Mouse (Mus musculus) hindbrain, postnatal 0 days (tissue): ENCODE data around the gene Bptf. TPM values are rescaled to one million over a fixed set of nuclear protein-coding genes. Genes with fewer than 3 reads are reported as not detected.

Experiments
- ATAC-seq: fragments of 200-750 bp; cut with Nextera tagmentation; 2 replicates; pipeline ENCODE4 v1.8.0; 2017; ENCODE audit warnings: mild to moderate bottlenecking, moderate TSS enrichment, moderate library complexity
- DNase-seq: peaks from one replicate; pipeline ENCODE4 v3.0.0-alpha.2; 2015; ENCODE audit warnings: low spot score
- H3K27ac ChIP-seq: fragments of 300-500 bp; sonication (generic); 2 replicates; pipeline ENCODE4 v1.5.1; 2014; ENCODE audit warnings: mild to moderate bottlenecking
- H3K27me3 ChIP-seq: fragments of 300-500 bp; sonication (generic); 2 replicates; pipeline ENCODE4 v1.6.1; 2014; ENCODE audit warnings: low read length, mixed read lengths; ENCODE audit not compliant: insufficient read depth
- H3K36me3 ChIP-seq: fragments of 300-500 bp; sonication (generic); 2 replicates; pipeline ENCODE4 v1.6.1; 2014; ENCODE audit warnings: low read length, mixed read lengths; ENCODE audit not compliant: insufficient read depth
- H3K4me1 ChIP-seq: fragments of 300-500 bp; sonication (generic); 2 replicates; pipeline ENCODE4 v1.6.1; 2014; ENCODE audit warnings: antibody characterized with exemption, low read length, mixed read lengths; ENCODE audit not compliant: insufficient read depth
- H3K4me2 ChIP-seq: fragments of 300-500 bp; sonication (generic); 2 replicates; pipeline ENCODE4 v1.6.1; 2014; ENCODE audit warnings: low read depth, mild to moderate bottlenecking, low read length, moderate library complexity, mixed read lengths
- H3K4me3 ChIP-seq: fragments of 300-500 bp; sonication (generic); 2 replicates; pipeline ENCODE4 v1.5.1; 2014; ENCODE audit warnings: low read length
- H3K9ac ChIP-seq: fragments of 300-500 bp; sonication (generic); replicated peaks from 2 replicates; pipeline ENCODE4 v1.6.1; 2014; ENCODE audit warnings: mild to moderate bottlenecking, low read length, moderate library complexity, mixed read lengths
- H3K9me3 ChIP-seq: fragments of 300-500 bp; sonication (generic); 2 replicates; pipeline ENCODE4 v1.6.1; 2016; ENCODE audit warnings: low read length, mixed read lengths
- CTCF ChIP-seq: IDR thresholded peaks from 2 replicates; pipeline ENCODE4 v1.5.1; 2016; ENCODE audit warnings: antibody characterized with exemption, control low read depth, low read depth
- WGBS: fragments of 180-500 bp; shearing (Covaris S2); extraction: QIAGEN DNeasy Blood & Tissue Kit; methylation state at CpG from one replicate; pipeline ENCODE4 v1.1.7; 2014; 5-methylcytosine and 5-hydroxymethylcytosine counted together
- polyA plus RNA-seq: library from polyadenylated mRNA; unstranded; fragments of >200 nt; fragmentation: Nextera tagmentation; extraction: Ambion mirVana; gene quantifications from 2 replicates; pipeline ENCODE4 v1.2.1, GENCODE M21; 2015
- total RNA-seq: library from RNA; depleted of rRNA; stranded (reverse); fragments of >200 nt; gene quantifications from 2 replicates; pipeline ENCODE4 v1.2.3, GENCODE M21; 2014

The Bptf gene
- total and polyA plus RNA-seq, 2 experiments from 2014 or later, result 19.7 to 42.1 TPM

- DNase-seq (no peak), ATAC-seq (no peak)
- 89% methylated on average over 11 of the region's 11 CpGs for whole genome bisulfite sequencing
- Histone ChIP-seq H3K4me2 (no peak overlapping the region), H3K27ac (no peak overlapping the region), H3K4me1 (no peaks in the 10 kb centered on the region), H3K4me3 (no peak overlapping the region), H3K9ac (no peak overlapping the region), H3K27me3 (no peaks in the 10 kb centered on the region), H3K36me3 (peaks cover 45% of the 10 kb centered on the region), H3K9me3 (no peaks in the 10 kb centered on the region)
- TF ChIP-seq CTCF, result no peak
Measured at GRCm38 (mm10) chr11:107043361-107043760, 88.6 kb downstream of the Bptf start.

- no peaks in the 10 kb centered on the region for H3K9me3 ChIP-seq
- TF ChIP-seq CTCF, result no peak
- no peak for DNase-seq
- 83% methylated on average over 3 of the region's 3 CpGs for WGBS
- H3K27me3 ChIP-seq, result no peaks in the 10 kb centered on the region
- H3K9ac ChIP-seq, result no peak overlapping the region
- H3K27ac ChIP-seq, result no peak overlapping the region
- no peak overlapping the region for H3K4me3 ChIP-seq
- no peaks in the 10 kb centered on the region for H3K4me1 ChIP-seq
- H3K36me3 ChIP-seq, result peaks cover 43% of the 10 kb centered on the region
- no peak for ATAC-seq
- no peak overlapping the region for H3K4me2 ChIP-seq
Measured at GRCm38 (mm10) chr11:107041396-107041795, 90.5 kb downstream of the Bptf start.

GRCm38 (mm10) chr11:107039417-107039816 lies 92.5 kb downstream of the Bptf start:
- 95% methylated on average over 5 of the region's 5 CpGs for WGBS
- TF ChIP-seq CTCF, result no peak
- Histone ChIP-seq H3K4me3 (no peak overlapping the region), H3K9ac (no peak overlapping the region), H3K27me3 (no peaks in the 10 kb centered on the region), H3K36me3 (peaks cover 31% of the 10 kb centered on the region), H3K9me3 (no peaks in the 10 kb centered on the region), H3K4me1 (no peaks in the 10 kb centered on the region), H3K27ac (no peak overlapping the region), H3K4me2 (no peak overlapping the region)
- ATAC-seq (no peak), DNase-seq (no peak)

GRCm38 (mm10) chr11:107034085-107034810 lies 97.7 kb downstream of the Bptf start:
- H3K4me2 ChIP-seq, result no peak overlapping the region
- no peaks in the 10 kb centered on the region for H3K4me1 ChIP-seq
- H3K27ac ChIP-seq, result no peak overlapping the region
- ATAC-seq (no peak), DNase-seq (no peak)
- no peak overlapping the region for H3K9ac ChIP-seq
- no peak overlapping the region for H3K4me3 ChIP-seq
- no peaks in the 10 kb centered on the region for H3K9me3 ChIP-seq
- no peak for TF ChIP-seq CTCF
- H3K36me3 ChIP-seq, result peaks cover 8% of the 10 kb centered on the region; the same call in 1 of the 2 replicates
- 86% methylated on average over 10 of the region's 10 CpGs for WGBS
- no peaks in the 10 kb centered on the region for H3K27me3 ChIP-seq

- no peaks in the 10 kb centered on the region for H3K27me3 ChIP-seq
- no peaks in the 10 kb centered on the region; the same call in 1 of the 2 replicates for H3K36me3 ChIP-seq
- H3K27ac ChIP-seq, result no peak overlapping the region
- H3K9ac ChIP-seq, result no peak overlapping the region
- ATAC-seq, result no peak
- TF ChIP-seq CTCF, result no peak
- DNase-seq, result no peak
- H3K4me1 ChIP-seq, result peaks cover 2% of the 10 kb centered on the region; the same call in 1 of the 2 replicates
- no peaks in the 10 kb centered on the region for H3K9me3 ChIP-seq
- 32% methylated on average over 7 of the region's 7 CpGs for WGBS
- no peak overlapping the region for H3K4me2 ChIP-seq
- no peak overlapping the region for H3K4me3 ChIP-seq
Measured at GRCm38 (mm10) chr11:107031635-107032034, 100.3 kb downstream of the Bptf start.

GRCm38 (mm10) chr11:107029536-107029935 lies 102.4 kb downstream of the Bptf start:
- Histone ChIP-seq H3K4me3 (no peak overlapping the region), H3K9me3 (no peaks in the 10 kb centered on the region), H3K9ac (no peak overlapping the region), H3K27me3 (no peaks in the 10 kb centered on the region), H3K27ac (no peak overlapping the region), H3K4me2 (no peak overlapping the region), H3K36me3 (no peaks in the 10 kb centered on the region), H3K4me1 (peaks cover 7% of the 10 kb centered on the region; the same call in 1 of the 2 replicates)
- no peak for DNase-seq
- 55% methylated on average over 19 of the region's 19 CpGs for WGBS
- TF ChIP-seq CTCF, result no peak
- ATAC-seq, result no peak

DNA sequence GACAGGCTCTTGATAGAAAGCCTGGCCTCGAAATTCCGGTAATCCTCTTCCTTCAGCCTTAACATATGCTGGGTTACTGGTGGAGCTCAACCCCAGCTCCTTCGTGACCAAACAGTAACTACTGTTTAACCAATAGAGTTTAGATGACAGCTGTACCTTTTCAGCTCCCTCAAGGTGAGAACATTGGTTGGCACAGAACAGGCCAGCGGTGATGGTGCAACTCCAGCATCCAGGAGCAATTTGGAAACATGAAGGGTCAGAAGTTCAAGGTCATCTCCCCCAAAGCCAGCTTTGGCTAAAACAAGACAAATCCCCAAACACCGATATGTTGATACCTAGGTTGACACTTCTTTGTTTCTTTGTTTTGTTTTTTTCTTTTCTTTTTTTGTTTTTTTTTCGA lies 103.2 kb downstream of the Bptf start:
- WGBS, result 67% methylated on average over 6 of the region's 6 CpGs
- DNase-seq (no peak), ATAC-seq (no peak)
- Histone ChIP-seq H3K9me3 (no peaks in the 10 kb centered on the region), H3K27ac (peak overlapping the region; percentile 86), H3K4me2 (peak overlapping the region; percentile 97), H3K36me3 (no peaks in the 10 kb centered on the region), H3K4me1 (peaks cover 8% of the 10 kb centered on the region; the same call in 1 of the 2 replicates), H3K9ac (peak overlapping the region; percentile 58), H3K4me3 (peak overlapping the region; percentile 63), H3K27me3 (no peaks in the 10 kb centered on the region)
- TF ChIP-seq CTCF, result no peak
